Mouse (Mus musculus): ENCODE results near the gene Fam149b.

DNA sequence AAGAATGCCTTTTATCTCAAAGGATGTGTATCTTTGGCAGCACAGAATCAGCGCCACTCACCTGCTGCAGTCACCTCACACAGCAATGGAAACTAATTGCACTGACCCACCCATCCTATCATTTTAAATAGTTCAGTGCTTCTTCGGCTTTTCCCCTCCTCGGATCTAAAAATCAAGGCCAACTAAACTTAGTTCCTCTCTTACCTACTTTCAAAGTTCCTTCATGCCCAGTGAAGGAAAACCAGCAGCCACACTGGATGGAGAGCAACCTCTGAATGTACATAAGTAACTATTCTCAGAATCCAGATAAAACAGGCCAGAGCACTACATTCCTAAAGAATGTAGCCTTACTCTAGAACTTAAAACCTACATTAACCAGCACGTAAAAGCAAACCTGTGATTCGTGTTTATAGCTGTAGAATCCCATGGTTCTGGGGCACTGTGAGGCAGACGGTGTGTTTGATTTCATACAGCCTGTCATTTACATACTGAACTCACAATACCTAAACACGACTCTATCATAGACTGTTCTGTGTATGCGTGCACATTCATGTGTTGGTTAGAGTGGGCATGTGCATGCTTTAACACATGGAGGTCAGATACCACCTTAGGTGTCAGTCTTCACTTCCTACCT lies 41.6 kb downstream of the Fam149b start:
- TF ChIP-seq CTCF (IDR thresholded peaks at IDR 0.05; ENCODE audit: control insufficient read depth, insufficient read depth, insufficient replicate concordance, low read depth, low read length) (no peak), POLR2A (IDR thresholded peaks at IDR 0.05; ENCODE audit: control insufficient read depth, low read depth, low read length) (no peak)

Data from testis, adult 2 months (tissue).